11 mouse cellular contexts compared by ENCODE assay signal in the genomic region with DNA sequence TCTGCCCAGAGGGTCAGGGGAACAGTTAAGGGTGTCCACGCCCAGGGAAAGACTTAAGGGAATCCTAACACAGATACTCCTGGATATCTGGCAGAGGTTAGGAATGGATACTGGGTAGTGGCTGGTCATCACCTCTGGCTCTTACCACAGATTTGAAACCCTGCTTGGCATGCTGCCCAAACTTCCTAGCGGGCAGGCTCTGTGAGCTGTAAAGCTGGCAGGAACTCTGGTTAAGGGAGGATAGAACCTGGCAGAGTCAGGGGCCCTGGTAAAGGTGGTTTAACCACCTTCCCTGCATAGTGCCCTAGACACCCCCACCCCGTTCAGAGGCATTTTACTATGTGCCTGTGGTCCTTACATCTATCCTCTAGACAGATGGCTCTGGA. TPM values are rescaled to one million over a fixed set of nuclear protein-coding genes. Genes with fewer than 3 reads are reported as not detected.
DNase-seq lines count a peak whose midpoint lies in the region; ATAC-seq and TF ChIP-seq lines count a peak whose summit lies in the region.
"Had no signal": no experiment of that assay in that cellular context is flagged by ENCODE, and none has a peak within 500 bp of the region (broad histone marks: within the 10 kb centered on the region; RNA-seq: fewer than 3 reads in every experiment).

No protein-coding gene starts in this region.

- no peak overlapping the region for H3K27ac ChIP-seq in gastrocnemius, adult 2 months
- H3K27ac ChIP-seq in intestine, embryonic 15.5 days = no peak overlapping the region
- H3K27ac ChIP-seq: embryonic facial prominence, embryonic 15.5 days; hindbrain, embryonic 15.5 days; neural tube, embryonic 15.5 days had no signal

- no peaks in the 10 kb centered on the region for H3K27me3 ChIP-seq in intestine, embryonic 15.5 days (replicated peaks)
- H3K27me3 ChIP-seq: embryonic facial prominence, embryonic 15.5 days; hindbrain, embryonic 15.5 days; neural tube, embryonic 15.5 days had no signal

- peaks cover 12% of the 10 kb centered on the region for H3K4me1 ChIP-seq in intestine, embryonic 15.5 days (replicated peaks)
- H3K4me1 ChIP-seq: hindbrain, embryonic 15.5 days; neural tube, embryonic 15.5 days had no signal

- intact Hi-C loops in gastrocnemius, adult 2 months (cut with DNase I) = no loop called here
- intact Hi-C loops in left cerebral cortex, postnatal 36 days (cut with DNase I) = no loop called here

- no peak overlapping the region for H3K4me2 ChIP-seq in intestine, embryonic 15.5 days (replicated peaks)
- H3K4me2 ChIP-seq: embryonic facial prominence, embryonic 15.5 days; hindbrain, embryonic 15.5 days; neural tube, embryonic 15.5 days had no signal

- peaks cover 2% of the 10 kb centered on the region; the same call in 1 of the 2 replicates for H3K36me3 ChIP-seq in intestine, embryonic 15.5 days

- no peak for ATAC-seq in intestine, embryonic 15.5 days

- peak; percentile 51 for DNase-seq in gastrocnemius, adult 2 months
- no peak for DNase-seq in gastrocnemius, postnatal 25 days
- DNase-seq in lung, postnatal 14 days = peak; percentile 24
- no peak for DNase-seq in lung, postnatal 36 days
- peak; percentile 15 for DNase-seq in cerebellum, adult 11-12 months
- DNase-seq in kidney, postnatal 25 days = peak; percentile 54 to 57
- DNase-seq in left cerebral cortex, postnatal 36 days (ENCODE audit: low spot score in 2 of 2) = no peak

- TF ChIP-seq CTCF in gastrocnemius, adult 2 months (IDR thresholded peaks at IDR 0.05) = no peak

- no peaks in the 10 kb centered on the region for H3K9me3 ChIP-seq in intestine, embryonic 15.5 days
- H3K9me3 ChIP-seq: embryonic facial prominence, embryonic 15.5 days; hindbrain, embryonic 15.5 days; neural tube, embryonic 15.5 days had no signal

- no peak overlapping the region for H3K9ac ChIP-seq in intestine, embryonic 15.5 days
- H3K9ac ChIP-seq: embryonic facial prominence, embryonic 15.5 days; hindbrain, embryonic 15.5 days; neural tube, embryonic 15.5 days had no signal

- H3K4me3 ChIP-seq in gastrocnemius, adult 2 months = no peak overlapping the region
- no peak overlapping the region for H3K4me3 ChIP-seq in intestine, embryonic 15.5 days (replicated peaks)
- H3K4me3 ChIP-seq: embryonic facial prominence, embryonic 15.5 days; hindbrain, embryonic 15.5 days; neural tube, embryonic 15.5 days had no signal

- 72% methylated on average over 3 of the region's 3 CpGs for WGBS in intestine, embryonic 15.5 days

RNA-seq across cellular contexts. Expression of gene Capn3, which starts 46.8 kb away (rescaled TPM):
- total RNA-seq in gastrocnemius, adult 2 months (2021) = 100 to 1,000 TPM; 126 to 149 TPM
- total RNA-seq in gastrocnemius, postnatal 25 days (2021) = 100 to 1,000 TPM; 106 to 129 TPM
- polyA plus RNA-seq in intestine, embryonic 15.5 days (2015; fragmentation: Nextera tagmentation; extraction: Ambion mirVana) = 0.89 and 1.0 TPM in 2 replicates
- 1 to 10 TPM; 4.0 to 4.4 TPM for total RNA-seq in left cerebral cortex, postnatal 36 days (2021)

Comparison
In these comparisons a context has a peak if more than half of its experiments do, and no peak if none do; other contexts are left out.
1. DNase-seq: peak in gastrocnemius, adult 2 months (single experiment), lung, postnatal 14 days (single experiment), cerebellum, adult 11-12 months (single experiment) and kidney, postnatal 25 days (2 of 2); none in gastrocnemius, postnatal 25 days (single experiment), lung, postnatal 36 days (single experiment) and left cerebral cortex, postnatal 36 days (0 of 2).
2. RNA of gene Capn3, which starts 46.8 kb away (total RNA-seq): 126 to 149 TPM in gastrocnemius, adult 2 months and 106 to 129 TPM in gastrocnemius, postnatal 25 days; 4.0 to 4.4 TPM in left cerebral cortex, postnatal 36 days; every median in the first group is over 10 times any median in the second.